Mouse (Mus musculus) lung, postnatal 0 days (tissue): ENCODE measurements around the gene Scgb2b15.
"Not testable (repeated sequence)": the region's sequence is repeated elsewhere in the genome, so short reads cannot be mapped to it uniquely, and the experiment has no call there.

ENCODE experiments used
- CTCF ChIP-seq: IDR thresholded peaks from 2 replicates; pipeline ENCODE4 v1.5.1; 2016; ENCODE audit warnings: antibody characterized with exemption, mild to moderate bottlenecking
- EP300 ChIP-seq: IDR thresholded peaks from 2 replicates; pipeline ENCODE4 v1.6.1; 2016; ENCODE audit warnings: antibody characterized with exemption, mild to moderate bottlenecking, control low read depth

- TF ChIP-seq CTCF, EP300: not testable (repeated sequence)
Observed at GRCm38 (mm10) chr7:32836254-32836653, 6.8 kb upstream of the Scgb2b15 start, which contains the start of gene Scgb1b15.
